Mouse (Mus musculus) E14TG2a.4 (cell line): ENCODE results near the gene Il17re.
A peak's percentile ranks its signal among the peaks of the same experiment; 100 is the strongest.

ENCODE experiments used
- CTCF ChIP-seq: conservative IDR thresholded peaks from 2 replicates; pipeline ENCODE4 v1.5.1; 2014; ENCODE audit warnings: low read length
- POU5F1 ChIP-seq: IDR thresholded peaks from 2 replicates; pipeline ENCODE4 v1.6.1; 2014; ENCODE audit warnings: low read length, borderline replicate concordance

- TF ChIP-seq CTCF, result peak; percentile 33; the same call in 1 of the 2 replicates
- TF ChIP-seq POU5F1, result no peak
These were observed 11.1 kb downstream of the Il17re start for GRCm38 (mm10) chr6:113469432-113469831.
